Mouse (Mus musculus): Measurements from ENCODE around the gene Dvl3.
A peak's percentile ranks its signal among the peaks of the same experiment; 100 is the strongest.
"Not testable (repeated sequence)": the region's sequence is repeated elsewhere in the genome, so short reads cannot be mapped to it uniquely, and the experiment has no call there.

Dvl3 gene

DNA sequence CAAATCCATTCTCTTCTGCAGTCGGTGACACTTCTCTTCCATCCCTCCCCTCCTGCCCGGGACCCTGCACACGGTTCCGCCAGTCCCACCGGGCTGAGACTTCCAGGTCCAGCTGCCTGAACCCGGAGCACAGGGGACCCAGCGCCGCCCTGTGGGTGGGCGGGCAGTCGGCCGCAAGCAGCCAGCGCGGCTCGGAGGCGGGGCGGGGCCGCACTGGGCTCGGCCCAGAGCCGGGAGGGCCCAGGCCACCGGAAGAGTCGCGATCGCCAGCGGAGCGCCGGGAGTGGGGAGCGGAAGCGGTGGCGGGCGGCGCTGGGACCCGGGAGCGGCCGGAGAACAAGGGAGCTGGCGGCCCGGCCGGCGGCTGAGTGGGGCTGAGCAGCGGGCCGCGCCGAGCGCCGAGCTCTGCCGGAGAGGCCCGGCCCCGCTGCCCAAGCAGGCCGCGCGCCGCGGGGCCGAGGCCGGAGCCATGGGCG is at the start of gene Dvl3:
Gene Dvl3, plus strand, starts transcription at position 257 of the 476 bp plus-strand sequence.
- DNase-seq (ENCODE audit: low spot score), result peak; percentile 92

DNA sequence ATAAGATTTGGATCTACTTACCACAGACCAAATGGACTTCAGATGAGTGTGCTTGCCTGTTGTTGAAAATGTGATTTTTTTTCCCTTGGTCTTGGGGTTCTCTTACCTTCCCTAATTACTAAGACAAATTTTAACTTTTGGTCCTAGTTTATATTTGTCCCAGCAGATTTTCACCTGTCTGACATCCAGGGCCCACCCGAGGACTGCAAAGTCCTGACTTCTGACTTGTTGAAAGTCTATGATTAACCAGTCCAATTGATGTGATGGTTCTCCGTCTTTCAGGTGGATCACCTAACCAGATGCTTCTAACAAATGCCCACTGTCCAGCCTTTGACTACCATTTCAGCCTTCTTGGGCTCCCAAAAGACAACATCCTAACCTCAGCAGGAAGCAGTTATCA is 45.8 kb upstream of the Dvl3 start:
- DNase-seq (ENCODE audit: low spot score), result no peak

DNA sequence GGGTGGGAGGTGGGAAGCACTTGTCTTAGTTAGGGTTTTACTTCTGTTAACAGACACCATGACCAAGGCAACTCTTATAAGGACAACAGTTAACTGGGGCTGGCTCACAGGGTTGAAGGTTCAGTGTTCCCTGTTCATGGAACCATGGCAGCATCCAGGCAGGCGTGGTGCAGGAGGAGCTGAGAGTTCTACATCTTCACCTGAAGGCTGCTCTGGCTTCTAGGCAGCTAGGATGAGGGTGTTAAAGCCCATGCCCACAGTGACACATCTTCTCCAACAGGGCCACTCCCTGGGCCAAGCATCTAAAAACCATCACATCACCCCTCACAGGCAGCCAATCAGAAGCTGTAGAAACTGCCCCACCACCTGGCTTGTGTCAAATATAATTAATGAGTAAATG is 45.1 kb upstream of the Dvl3 start:
- no peak for DNase-seq (ENCODE audit: low spot score)

DNA sequence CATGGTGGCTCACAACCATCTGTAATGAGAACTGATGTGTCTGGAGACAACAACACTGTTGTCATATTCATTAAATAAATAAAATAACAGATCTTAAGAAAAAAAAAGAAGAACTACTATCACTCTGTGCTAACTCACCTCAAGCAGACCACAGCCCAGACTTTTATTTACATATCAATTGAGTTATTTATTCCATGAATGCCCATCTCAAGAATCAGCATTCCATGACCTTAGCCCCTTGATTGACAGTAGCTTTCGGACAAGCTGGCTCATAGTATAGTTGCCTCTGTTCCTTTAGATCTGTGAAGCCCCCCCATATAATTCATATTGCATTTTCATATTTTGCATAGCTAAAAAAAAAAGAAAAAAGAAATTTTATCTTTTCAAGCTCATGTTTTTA is 43.0 kb upstream of the Dvl3 start:
- DNase-seq (ENCODE audit: low spot score), result no peak

DNA sequence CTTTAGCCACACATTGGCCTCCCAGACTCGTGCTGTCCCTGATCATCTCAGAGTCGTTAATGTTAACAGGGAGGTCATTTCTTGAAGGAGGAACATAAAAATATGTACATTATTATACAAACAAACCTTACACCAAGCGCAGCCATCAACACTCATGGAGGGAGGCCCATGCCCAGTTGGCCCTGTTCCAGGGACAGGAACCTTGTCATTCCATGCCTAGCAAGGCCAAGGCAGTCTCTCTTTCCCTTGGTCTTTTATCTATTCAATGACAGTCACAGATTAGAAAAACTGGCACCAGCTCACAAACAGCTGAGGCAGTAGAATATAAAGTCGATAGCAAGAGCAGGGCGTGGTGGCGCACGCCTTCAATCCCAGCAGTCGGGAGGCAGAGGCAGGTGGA is 42.6 kb upstream of the Dvl3 start:
- no peak for DNase-seq (ENCODE audit: low spot score)

DNA sequence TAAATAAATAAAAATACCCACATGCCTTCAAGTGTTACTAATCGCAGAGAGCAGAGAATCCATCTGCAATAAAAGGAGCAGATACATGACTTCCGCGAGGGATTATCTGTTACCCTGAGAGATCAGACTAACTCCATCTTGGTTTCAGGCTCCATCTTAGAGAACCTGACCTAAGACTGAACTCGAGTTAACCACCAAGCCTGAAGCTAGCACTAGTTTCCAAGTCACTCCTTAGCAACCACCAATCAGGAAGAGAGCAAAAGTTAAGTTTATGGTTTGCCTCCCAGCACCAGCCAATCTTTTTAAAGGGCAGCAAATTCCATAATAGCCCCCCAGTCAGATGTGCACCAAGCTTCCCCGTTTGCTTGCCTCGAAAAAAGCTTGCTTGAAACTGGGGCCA is 42.0 kb upstream of the Dvl3 start:
- DNase-seq (ENCODE audit: low spot score), result no peak

DNA sequence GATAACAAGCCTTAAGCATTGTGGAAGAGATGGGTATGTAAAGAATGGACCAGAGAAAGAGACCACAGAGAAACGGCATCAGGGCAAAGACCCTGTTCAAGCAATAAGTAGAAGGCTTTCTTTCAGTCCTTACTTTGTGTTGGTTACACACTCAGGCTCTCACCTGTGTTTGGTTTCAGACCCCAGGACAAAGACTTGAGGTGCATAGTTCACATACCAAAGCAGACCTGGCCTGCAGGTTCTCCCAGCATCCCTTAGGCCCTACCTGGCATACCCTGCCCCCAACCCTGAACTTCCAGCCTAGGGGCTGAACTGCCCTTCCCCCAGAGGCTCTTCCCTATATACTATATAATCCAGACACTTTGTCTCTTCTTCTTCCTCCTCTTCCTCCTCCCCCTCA is 41.4 kb upstream of the Dvl3 start:
- no peak for DNase-seq (ENCODE audit: low spot score)

DNA sequence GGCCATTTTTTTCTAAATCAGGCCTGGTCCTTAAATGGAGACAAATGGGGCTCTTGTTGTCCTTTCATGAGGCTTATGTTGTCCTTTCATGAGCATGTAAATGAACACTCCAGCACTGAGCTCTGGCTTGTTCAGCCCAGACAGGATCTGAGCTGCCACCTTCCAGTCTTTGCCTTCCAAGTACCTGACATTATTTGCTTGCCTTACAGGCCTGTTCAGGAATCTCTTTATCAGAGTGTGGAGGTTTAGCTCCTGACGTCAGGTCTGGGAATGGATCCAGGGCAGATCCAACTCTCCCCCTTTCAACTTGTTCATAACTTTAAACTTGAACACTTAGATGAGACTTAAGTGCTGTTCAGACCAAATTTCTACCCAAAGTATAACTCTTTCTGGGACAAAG is 39.9 kb upstream of the Dvl3 start:
- peak; percentile 73 for DNase-seq (ENCODE audit: low spot score)

DNA sequence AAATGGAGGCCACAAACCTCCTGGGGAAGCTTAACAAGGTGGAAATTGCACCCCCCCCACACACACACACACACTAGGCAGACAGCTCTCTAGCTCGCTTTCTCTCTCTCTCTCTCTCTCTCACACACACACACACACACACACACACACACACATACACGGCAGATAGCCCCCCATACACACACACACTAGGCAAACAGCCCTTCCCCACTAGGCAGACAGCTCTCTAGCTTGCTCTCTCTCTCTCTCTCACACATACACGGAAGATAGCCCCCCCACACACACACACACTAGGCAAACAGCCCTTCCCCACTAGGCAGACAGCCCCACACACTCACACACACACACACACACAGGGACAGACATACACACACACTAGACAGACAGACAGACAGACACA is 39.5 kb upstream of the Dvl3 start:
- DNase-seq (ENCODE audit: low spot score), result no peak

DNA sequence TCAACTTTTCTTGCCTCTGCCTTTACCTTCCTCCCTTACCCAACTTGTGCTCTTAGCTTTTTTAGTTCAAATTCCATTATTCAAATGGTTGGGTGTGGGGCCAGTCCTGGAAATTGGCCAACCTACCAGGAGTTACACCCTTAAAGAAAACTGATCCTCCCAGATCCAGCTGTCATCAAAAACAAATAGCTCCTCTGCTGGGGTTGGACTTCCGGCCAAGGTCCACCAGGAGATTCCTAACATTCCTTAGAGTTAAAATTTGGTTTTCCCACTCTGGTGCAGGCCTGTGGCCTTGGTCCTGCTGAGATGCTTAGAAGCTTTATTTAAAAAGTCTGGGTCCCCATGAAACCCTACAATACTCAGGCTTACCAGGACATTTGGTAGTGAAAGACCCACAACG is 38.3 kb upstream of the Dvl3 start:
- DNase-seq (ENCODE audit: low spot score), result no peak

DNA sequence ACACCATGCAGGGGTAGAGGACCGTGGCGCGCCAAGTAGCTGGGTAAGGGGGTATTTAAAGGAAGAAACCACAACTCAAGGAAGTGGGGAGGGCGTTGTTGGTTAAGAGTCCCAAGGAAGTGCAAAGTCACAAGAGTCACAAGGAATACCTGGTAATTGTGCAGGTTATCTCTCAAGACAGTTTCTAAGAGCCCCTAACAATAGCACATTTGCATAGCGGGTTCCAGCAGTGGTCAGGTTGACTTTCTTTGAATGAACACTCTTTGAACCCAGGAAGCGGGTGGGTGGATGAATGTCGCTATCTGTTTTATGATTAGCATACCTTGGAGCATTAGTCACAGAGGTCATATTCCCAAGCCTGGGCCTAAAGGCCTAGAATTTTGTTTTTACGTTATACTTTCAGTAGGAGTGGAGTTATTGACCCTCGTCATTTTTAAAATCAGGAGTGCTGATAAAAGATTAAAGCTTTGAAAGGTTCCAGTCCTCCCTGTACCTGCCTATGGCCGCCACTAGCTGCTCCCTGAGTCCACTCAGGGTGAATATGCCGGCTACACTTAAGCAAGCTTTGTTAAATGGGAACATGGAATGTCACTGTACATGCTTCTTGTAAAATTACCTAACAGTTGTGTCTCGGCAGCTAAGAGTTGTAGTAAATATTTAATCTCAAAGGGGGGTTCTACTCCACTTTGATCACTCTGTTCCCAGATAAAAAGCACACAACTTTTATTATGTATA is 37.6 kb upstream of the Dvl3 start:
- not testable (repeated sequence) for DNase-seq (ENCODE audit: low spot score)

DNA sequence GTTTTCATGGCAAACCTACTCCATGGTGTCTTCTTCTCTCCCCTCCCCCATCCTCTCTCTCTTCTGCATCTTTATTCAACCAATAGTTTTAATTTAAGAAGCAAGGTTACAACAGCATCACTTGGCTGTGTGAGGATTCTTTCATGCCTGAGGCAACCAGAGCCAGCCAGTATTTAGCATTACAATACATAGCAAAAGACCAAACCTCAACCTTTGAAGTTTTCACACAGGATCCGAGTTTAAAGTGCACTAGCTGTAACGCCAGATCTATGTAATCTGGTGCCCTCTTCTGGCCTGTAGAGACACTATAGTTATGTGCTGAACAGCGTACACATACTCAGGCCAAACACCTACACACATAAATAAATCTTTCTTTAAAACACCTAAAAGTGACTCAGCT is 36.7 kb upstream of the Dvl3 start:
- DNase-seq (ENCODE audit: low spot score), result peak; percentile 12

DNA sequence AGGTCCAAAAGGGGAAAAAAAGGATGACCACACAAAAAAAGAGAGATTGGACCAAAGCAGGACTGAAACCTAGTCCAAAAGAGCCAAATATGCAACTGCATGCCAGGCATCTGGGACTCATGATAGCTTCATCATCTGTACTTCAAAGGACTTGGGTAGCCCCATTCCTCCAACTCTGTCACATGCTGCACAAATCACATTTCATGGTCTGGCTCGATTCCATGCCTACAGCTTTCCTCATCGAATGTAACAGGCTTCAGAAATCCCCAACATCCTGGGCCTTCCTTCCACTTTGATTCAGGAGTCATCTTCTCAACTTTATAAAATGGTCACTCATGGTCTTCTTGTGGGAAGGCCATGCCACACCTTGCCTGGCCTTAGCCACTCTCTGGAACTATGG is 35.0 kb upstream of the Dvl3 start:
- DNase-seq (ENCODE audit: low spot score), result no peak

DNA sequence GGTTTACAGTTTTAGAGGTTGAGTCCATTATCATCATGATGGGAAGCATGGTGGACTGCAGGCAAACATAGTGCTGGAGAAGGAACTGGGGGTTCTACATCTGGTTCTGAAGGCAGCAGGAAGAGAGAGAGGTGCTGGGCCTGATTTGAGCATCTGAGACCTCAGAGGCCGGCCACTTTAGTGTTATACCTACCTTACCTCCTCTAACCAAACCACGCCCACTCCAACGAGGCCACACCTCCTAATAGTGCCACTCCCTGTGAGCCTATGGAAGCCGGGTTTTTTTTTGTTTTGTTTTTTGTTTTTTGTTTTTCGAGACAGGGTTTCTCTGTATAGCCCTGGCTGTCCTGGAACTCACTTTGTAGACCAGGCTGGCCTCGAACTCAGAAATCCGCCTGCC is 33.1 kb upstream of the Dvl3 start:
- DNase-seq (ENCODE audit: low spot score), result not testable (repeated sequence)

DNA sequence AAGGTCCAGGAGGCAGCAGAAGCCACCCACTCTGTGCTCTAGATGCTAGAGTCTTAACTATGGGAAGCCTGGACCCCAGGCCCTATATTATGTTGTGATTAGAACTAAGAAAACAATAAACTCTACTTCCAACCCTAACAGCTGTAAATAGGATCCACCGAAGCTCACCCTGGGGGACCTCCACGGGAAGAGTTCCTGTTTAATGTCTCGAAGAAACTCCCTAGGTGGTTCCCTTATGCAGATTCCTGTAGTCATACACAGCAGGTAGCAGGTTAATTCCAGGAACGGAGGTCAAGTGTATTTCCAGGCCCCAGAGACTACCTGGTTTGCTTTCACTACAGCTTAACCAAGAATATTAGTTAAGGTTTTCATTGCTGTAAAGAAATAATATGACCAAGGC is 31.7 kb upstream of the Dvl3 start:
- no peak for DNase-seq (ENCODE audit: low spot score)

DNA sequence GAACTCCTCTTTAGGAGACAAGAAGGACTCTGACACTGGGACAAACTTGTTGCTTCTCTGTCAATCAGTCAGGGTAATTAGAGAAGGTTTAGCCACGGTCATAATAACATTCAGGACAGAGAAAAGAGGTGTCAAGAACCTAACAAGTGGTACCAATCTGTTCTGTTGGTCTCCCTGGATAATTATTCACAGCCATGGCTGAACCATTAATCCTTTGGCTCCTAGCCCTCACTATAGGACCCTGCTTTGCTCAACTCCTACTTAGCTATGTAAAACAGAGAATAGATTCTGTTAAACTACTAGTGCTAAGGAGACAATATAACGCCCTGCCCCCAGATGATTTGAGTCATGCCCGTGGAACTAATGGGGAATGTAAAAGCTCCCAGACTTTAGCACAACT is 30.7 kb upstream of the Dvl3 start:
- no peak for DNase-seq (ENCODE audit: low spot score)

DNA sequence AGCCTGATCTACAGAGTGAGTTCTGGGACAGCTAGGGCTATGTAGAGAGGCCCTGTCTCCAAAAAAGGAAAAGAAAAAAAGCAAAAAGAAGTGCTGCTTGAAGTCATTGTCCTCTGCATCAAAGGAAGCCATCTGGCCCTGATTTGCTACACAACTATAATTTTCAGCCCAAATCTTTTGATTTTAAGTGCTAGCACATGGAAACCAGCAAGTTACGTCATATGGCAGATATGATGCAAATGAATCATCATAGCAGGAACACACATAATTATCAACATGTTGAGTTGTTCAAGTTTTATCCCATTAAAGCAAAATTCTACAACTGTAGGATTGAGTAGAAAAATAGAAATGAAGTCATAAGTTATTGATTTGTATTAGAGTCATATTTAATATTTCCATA is 28.6 kb upstream of the Dvl3 start:
- no peak for DNase-seq (ENCODE audit: low spot score)

DNA sequence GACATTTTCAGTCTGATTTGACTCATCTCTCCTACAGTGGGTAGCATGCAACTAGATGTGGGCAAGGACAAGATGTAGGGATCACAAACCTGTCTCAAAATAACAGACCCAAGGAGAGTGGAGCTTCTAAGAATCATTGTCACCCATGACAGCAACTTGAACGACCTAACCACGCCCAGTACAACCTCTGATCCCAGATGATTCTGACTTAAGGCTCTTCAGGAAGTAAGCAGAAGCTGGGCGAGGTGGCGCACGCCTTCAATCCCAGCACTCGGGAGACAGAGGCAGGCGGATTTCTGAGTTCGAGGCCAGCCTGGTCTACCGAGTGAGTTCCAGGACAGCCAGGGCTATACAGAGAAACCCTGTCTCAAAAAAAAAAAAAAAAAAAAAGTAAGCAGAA is 28.0 kb upstream of the Dvl3 start:
- not testable (repeated sequence) for DNase-seq (ENCODE audit: low spot score)

DNA sequence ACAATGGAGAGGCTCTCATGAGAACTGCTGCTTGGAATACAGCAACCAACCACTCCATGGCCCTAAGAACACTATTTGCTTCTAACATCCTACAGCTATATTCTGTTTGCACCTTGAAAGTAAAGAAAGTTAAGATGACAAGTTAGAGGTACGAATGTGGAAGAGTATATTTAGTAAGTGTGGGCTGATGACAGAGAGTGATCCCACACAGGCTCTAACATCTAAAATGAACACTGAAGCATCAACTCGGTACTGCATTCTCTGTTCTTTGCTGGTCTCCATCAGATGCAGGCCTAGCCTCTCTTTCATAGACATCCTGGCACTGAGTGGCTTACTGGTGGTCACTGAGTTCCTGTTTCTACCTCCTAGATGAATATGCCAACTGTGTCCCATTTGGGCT is 27.5 kb upstream of the Dvl3 start:
- DNase-seq (ENCODE audit: low spot score), result no peak

DNA sequence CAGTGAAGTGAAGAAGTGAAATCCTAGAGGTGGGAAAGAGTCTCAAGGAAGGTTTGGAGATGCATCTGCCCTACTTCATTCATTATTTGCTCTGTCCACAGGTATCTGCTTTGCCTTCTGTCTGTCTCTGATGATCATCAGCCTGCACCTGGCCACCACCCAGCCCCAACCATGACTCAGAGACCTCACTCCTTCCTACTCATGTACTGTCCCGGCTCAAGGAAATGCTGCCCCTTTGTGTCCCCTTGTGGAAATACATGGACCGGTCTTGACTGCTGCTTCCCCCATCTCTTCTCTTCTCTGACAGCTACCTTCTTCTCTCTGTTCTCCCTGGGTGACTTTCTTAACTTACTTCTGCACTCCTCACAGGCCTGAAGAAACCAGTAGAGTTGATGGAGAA is 26.2 kb upstream of the Dvl3 start:
- peak; percentile 47 for DNase-seq (ENCODE audit: low spot score)

DNA sequence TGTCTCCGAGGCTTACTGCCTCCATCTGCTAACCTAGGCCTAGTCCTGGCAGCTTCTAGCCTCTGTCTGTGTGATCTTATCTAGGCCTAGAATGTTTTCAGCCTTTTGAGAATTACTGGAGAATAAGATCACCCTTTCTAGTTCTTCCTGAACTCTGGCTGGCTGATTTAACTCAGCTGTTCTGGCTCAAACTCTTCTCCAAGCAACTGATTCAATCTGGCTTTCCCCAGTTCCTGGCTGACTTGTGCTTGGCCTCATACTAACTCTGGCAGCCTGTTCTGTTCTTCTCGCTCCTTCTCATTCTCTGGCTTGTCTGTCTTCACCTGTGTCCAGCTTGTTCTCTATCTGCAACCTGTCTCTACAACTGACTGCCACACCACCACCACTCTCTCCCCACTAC is 25.5 kb upstream of the Dvl3 start:
- no peak for DNase-seq (ENCODE audit: low spot score)

DNA sequence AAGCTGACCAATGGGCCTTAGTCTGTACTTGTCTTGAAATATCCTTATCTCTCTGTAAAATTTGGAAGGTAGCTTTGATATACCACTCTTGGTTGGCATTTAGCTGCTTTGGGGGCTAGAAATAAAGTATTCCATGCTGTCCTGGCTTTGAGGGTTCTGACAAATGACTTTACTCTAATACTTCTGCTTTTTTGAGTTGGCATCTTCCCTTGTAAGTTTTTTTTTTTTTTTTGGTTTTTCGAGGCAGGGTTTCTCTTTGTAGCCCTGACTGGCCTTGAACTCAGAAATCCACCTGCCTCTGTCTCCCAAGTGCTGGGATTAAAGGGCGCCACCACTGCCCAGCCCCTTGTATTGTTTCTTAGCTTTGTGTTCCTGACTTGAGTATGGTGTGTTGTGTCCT is 23.3 kb upstream of the Dvl3 start:
- no peak for DNase-seq (ENCODE audit: low spot score)

DNA sequence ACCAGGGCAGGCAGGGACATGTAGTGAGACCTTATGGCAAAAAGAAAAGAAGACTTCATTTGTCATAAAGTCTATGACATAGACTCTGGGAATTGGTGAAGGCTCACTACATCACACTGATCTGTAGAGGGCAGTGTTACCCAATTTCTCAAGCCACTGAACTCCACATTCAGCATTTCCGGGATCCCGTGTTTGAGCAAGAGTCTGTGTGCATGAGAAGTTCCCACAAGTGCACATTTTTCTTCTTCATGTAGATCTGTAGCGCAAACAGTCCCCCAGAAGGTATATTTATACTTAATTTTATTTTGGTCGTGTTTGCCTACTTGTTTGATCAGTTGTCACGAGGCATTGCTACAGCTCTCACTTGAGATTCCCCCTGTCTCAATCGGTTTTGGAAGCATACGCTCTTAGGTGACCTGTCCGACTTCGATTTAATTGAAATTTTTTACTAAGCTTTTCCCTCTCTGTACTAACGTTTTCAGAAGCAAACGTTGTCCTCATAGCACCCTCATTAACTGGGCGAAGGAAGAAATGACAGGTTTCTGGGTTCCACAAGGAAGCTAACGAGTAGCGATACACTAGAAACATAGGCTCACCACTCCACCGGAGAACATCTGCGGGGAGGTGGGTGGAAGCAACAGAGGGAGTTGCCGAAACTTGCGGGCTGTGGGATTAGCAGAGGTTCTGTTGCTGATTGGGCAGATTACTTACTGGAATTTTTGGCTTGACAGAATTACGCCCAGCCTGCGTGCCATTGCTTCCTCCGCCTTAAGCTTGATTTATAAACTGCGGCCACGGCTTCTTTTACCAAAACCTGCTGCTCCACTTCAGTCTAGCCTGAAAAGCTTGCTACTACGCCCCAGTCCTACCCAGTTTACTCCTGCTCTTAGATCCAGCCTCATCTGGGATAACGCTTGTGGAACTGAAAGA is 19.8 kb upstream of the Dvl3 start:
- peak; percentile 58 for DNase-seq (ENCODE audit: low spot score)

All from urinary bladder, postnatal 14 days (tissue).